Mouse (Mus musculus): Measurements from ENCODE around the gene Ablim2.

DNA sequence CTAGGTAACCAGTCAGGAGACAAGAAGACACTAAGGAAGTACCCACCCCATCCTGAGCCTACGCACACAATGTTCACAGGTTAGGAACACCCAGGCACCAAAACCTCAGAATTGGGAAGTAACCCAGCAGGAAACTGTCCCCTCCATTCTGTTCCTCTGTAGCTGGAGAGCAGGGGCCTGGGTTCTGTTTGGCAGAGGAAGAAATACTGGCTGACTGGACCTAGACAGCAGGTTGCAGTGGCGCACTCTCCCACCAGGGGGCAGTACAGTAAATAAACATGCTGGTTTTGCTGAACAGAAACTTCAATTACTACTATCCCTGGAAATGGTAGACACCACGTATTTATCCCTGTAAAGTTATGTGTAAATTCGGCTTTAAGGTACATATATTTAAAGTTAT lies 10.8 kb upstream of the Ablim2 start:
- TF ChIP-seq CTCF (IDR thresholded peaks at IDR 0.05; ENCODE audit: extremely low read depth, insufficient read depth, low read length): peak; percentile 85
- TF ChIP-seq POLR2A (IDR thresholded peaks at IDR 0.05; ENCODE audit: extremely low read depth, insufficient read depth, low read length): no peak
